ENCODE assay signal across 7 mouse cellular contexts in genomic region chr8:80314826-80315225, GRCm38 (mm10).
A peak's percentile ranks its signal among the peaks of the same experiment; 100 is the strongest.
DNase-seq lines count a peak whose midpoint lies in the region; ATAC-seq and TF ChIP-seq lines count a peak whose summit lies in the region.

No protein-coding gene starts in this region.

- H3K4me1 ChIP-seq in forebrain, embryonic 11.5 days (replicated peaks; ENCODE audit: control insufficient read depth, insufficient read depth, low read length): no peaks in the 10 kb centered on the region; the same call in 1 of the 2 replicates
- H3K4me1 ChIP-seq in lung, postnatal 0 days (ENCODE audit: insufficient read depth, low read depth, low read length): peaks cover 10% of the 10 kb centered on the region; the same call in 1 of the 2 replicates

- peak; percentile 50; the same call in 1 of the 2 replicates for TF ChIP-seq EP300 in lung, postnatal 0 days (IDR thresholded peaks at IDR 0.05)

- H3K4me2 ChIP-seq in forebrain, embryonic 11.5 days (ENCODE audit: low read depth, low read length, severe bottlenecking): peak overlapping the region; percentile 35
- H3K4me2 ChIP-seq in lung, postnatal 0 days (replicated peaks; ENCODE audit: low read depth, low read length): peak overlapping the region; percentile 38

- 2% methylated on average over 7 of the region's 7 CpGs for WGBS in forebrain, embryonic 11.5 days
- WGBS in lung, postnatal 0 days: 9% methylated on average over 7 of the region's 7 CpGs

- no peak for TF ChIP-seq CTCF in lung, postnatal 0 days (IDR thresholded peaks at IDR 0.05)

- no peak overlapping the region for H3K27ac ChIP-seq in forebrain, embryonic 11.5 days (ENCODE audit: low read depth, low read length)
- no peak overlapping the region for H3K27ac ChIP-seq in lung, postnatal 0 days (ENCODE audit: low read length)

- no peaks in the 10 kb centered on the region for H3K36me3 ChIP-seq in forebrain, embryonic 11.5 days (ENCODE audit: control insufficient read depth, insufficient read depth, low read length)
- H3K36me3 ChIP-seq in lung, postnatal 0 days (ENCODE audit: insufficient read depth, low read length): no peaks in the 10 kb centered on the region

- H3K4me3 ChIP-seq in forebrain, embryonic 11.5 days (ENCODE audit: low read depth, low read length): no peak overlapping the region
- H3K4me3 ChIP-seq in lung, postnatal 0 days (ENCODE audit: low read depth, low read length): 0 out of 2 replicates have a peak overlapping the region, but pooled peaks have one; percentile 16

- peak; percentile 10 for DNase-seq in urinary bladder, postnatal 14 days (ENCODE audit: low spot score)
- DNase-seq in urinary bladder, adult 2 months (ENCODE audit: low spot score): no peak
- DNase-seq in forebrain, embryonic 11.5 days (ENCODE audit: low spot score): peak; percentile 65
- DNase-seq in kidney, adult 18-20 months: peak; percentile 9
- DNase-seq in lung, postnatal 0 days (ENCODE audit: low spot score): peak; percentile 78
- peak; percentile 74 for DNase-seq in retina, embryonic 14.5 days (ENCODE audit: low spot score)
- DNase-seq in spleen, adult 18-20 months: no peak

- H3K27me3 ChIP-seq in forebrain, embryonic 11.5 days (ENCODE audit: control insufficient read depth, insufficient read depth, low read length): 0 out of 2 replicates have a peak, but pooled peaks cover 2% of the 10 kb centered on the region
- H3K27me3 ChIP-seq in lung, postnatal 0 days (replicated peaks; ENCODE audit: insufficient read depth, low read length): no peaks in the 10 kb centered on the region

- peak; percentile 78 for ATAC-seq in forebrain, embryonic 11.5 days (replicated peaks; ENCODE audit: low FRiP score)
- ATAC-seq in lung, postnatal 0 days: peak; percentile 75

- H3K9me3 ChIP-seq in forebrain, embryonic 11.5 days (ENCODE audit: control insufficient read depth, low read length): no peaks in the 10 kb centered on the region
- no peaks in the 10 kb centered on the region for H3K9me3 ChIP-seq in lung, postnatal 0 days (ENCODE audit: low read length)

- H3K9ac ChIP-seq in forebrain, embryonic 11.5 days (ENCODE audit: low read length): no peak overlapping the region
- H3K9ac ChIP-seq in lung, postnatal 0 days (replicated peaks; ENCODE audit: low read depth): no peak overlapping the region

Comparison
In these comparisons a context has a peak if more than half of its experiments do, and no peak if none do; other contexts are left out.
1. DNase-seq: peak in urinary bladder, postnatal 14 days (single experiment), forebrain, embryonic 11.5 days (single experiment), kidney, adult 18-20 months (single experiment), lung, postnatal 0 days (single experiment) and retina, embryonic 14.5 days (single experiment); none in urinary bladder, adult 2 months (single experiment) and spleen, adult 18-20 months (0 of 2).